Mouse (Mus musculus): ENCODE measurements at regions not wholly inside any gene's neighbourhood (a gene's known extent, or its start where the extent isn't known, plus 50 kb on each side); places are given as distances from the start of the nearest gene placed in this dataset.

- H3K9ac ChIP-seq, result no peak overlapping the region
- H3K36me3 ChIP-seq, result no peaks in the 10 kb centered on the region
- ATAC-seq (ENCODE audit: borderline replicate concordance, extremely low read depth, low FRiP score, low TSS enrichment), result no peak
- H3K4me3 ChIP-seq, result no peak overlapping the region
- WGBS, result 68% methylated on average over 3 of the region's 3 CpGs
- H3K9me3 ChIP-seq, result no peaks in the 10 kb centered on the region
- no peaks in the 10 kb centered on the region for H3K4me1 ChIP-seq
- no peak overlapping the region for H3K27ac ChIP-seq
- H3K4me2 ChIP-seq, result no peak overlapping the region
- H3K27me3 ChIP-seq, result no peaks in the 10 kb centered on the region
These were observed 2232.7 kb downstream of the 4930444P10Rik start for GRCm38 (mm10) chr1:13860469-13860868.

- H3K9me3 ChIP-seq, result no peaks in the 10 kb centered on the region
- no peaks in the 10 kb centered on the region for H3K4me1 ChIP-seq
- H3K4me2 ChIP-seq, result no peak overlapping the region
- WGBS, result 55% methylated on average over 3 of the region's 3 CpGs
- H3K4me3 ChIP-seq, result no peak overlapping the region
- no peaks in the 10 kb centered on the region for H3K27me3 ChIP-seq
- H3K9ac ChIP-seq, result no peak overlapping the region
- no peaks in the 10 kb centered on the region for H3K36me3 ChIP-seq
- no peak overlapping the region for H3K27ac ChIP-seq
- ATAC-seq (ENCODE audit: borderline replicate concordance, extremely low read depth, low FRiP score, low TSS enrichment), result no peak
These were observed 2233.4 kb downstream of the 4930444P10Rik start for GRCm38 (mm10) chr1:13859723-13860122.

GRCm38 (mm10) chr1:13858371-13859018 lies 2234.6 kb downstream of the 4930444P10Rik start:
- H3K4me3 ChIP-seq, result no peak overlapping the region
- no peak for ATAC-seq (ENCODE audit: borderline replicate concordance, extremely low read depth, low FRiP score, low TSS enrichment)
- 44% methylated on average over 6 of the region's 6 CpGs for WGBS
- no peak overlapping the region for H3K4me2 ChIP-seq
- no peak overlapping the region for H3K27ac ChIP-seq
- no peaks in the 10 kb centered on the region for H3K9me3 ChIP-seq
- H3K36me3 ChIP-seq, result no peaks in the 10 kb centered on the region
- H3K27me3 ChIP-seq, result no peaks in the 10 kb centered on the region
- H3K9ac ChIP-seq, result no peak overlapping the region
- no peaks in the 10 kb centered on the region for H3K4me1 ChIP-seq

GRCm38 (mm10) chr1:13856998-13857397 lies 2236.1 kb downstream of the 4930444P10Rik start:
- ATAC-seq (ENCODE audit: borderline replicate concordance, extremely low read depth, low FRiP score, low TSS enrichment), result no peak
- Histone ChIP-seq H3K4me2 (no peak overlapping the region), H3K9me3 (no peaks in the 10 kb centered on the region), H3K27me3 (no peaks in the 10 kb centered on the region), H3K4me1 (no peaks in the 10 kb centered on the region), H3K9ac (no peak overlapping the region), H3K36me3 (no peaks in the 10 kb centered on the region), H3K4me3 (no peak overlapping the region), H3K27ac (no peak overlapping the region)
- WGBS, result 73% methylated on average over 2 of the region's 2 CpGs

GRCm38 (mm10) chr1:13851144-13851543 lies 2242.0 kb downstream of the 4930444P10Rik start:
- no peak overlapping the region for H3K4me2 ChIP-seq
- no peaks in the 10 kb centered on the region for H3K36me3 ChIP-seq
- no peak for ATAC-seq (ENCODE audit: borderline replicate concordance, extremely low read depth, low FRiP score, low TSS enrichment)
- H3K9ac ChIP-seq, result no peak overlapping the region
- no peak overlapping the region for H3K27ac ChIP-seq
- no peaks in the 10 kb centered on the region for H3K4me1 ChIP-seq
- H3K27me3 ChIP-seq, result no peaks in the 10 kb centered on the region
- no peak overlapping the region for H3K4me3 ChIP-seq
- H3K9me3 ChIP-seq, result no peaks in the 10 kb centered on the region
- WGBS, result 80% methylated on average over 5 of the region's 5 CpGs

GRCm38 (mm10) chr1:13849071-13849470 lies 2244.1 kb downstream of the 4930444P10Rik start:
- ATAC-seq (ENCODE audit: borderline replicate concordance, extremely low read depth, low FRiP score, low TSS enrichment), result no peak

GRCm38 (mm10) chr1:13846336-13846865 lies 2246.7 kb downstream of the 4930444P10Rik start:
- Histone ChIP-seq H3K4me3 (no peak overlapping the region), H3K36me3 (no peaks in the 10 kb centered on the region), H3K27ac (no peak overlapping the region), H3K4me1 (no peaks in the 10 kb centered on the region), H3K27me3 (no peaks in the 10 kb centered on the region), H3K4me2 (no peak overlapping the region), H3K9me3 (no peaks in the 10 kb centered on the region), H3K9ac (no peak overlapping the region)
- 63% methylated on average over 15 of the region's 15 CpGs for WGBS
- no peak for ATAC-seq (ENCODE audit: borderline replicate concordance, extremely low read depth, low FRiP score, low TSS enrichment)

More at GRCm38 (mm10) chr1:13849071-13849470, 2244.1 kb downstream of the 4930444P10Rik start:
- no peaks in the 10 kb centered on the region for H3K9me3 ChIP-seq
- 78% methylated on average over 4 of the region's 4 CpGs for WGBS
- H3K4me1 ChIP-seq, result no peaks in the 10 kb centered on the region
- H3K4me2 ChIP-seq, result no peak overlapping the region
- H3K27me3 ChIP-seq, result no peaks in the 10 kb centered on the region
- H3K4me3 ChIP-seq, result no peak overlapping the region
- no peak overlapping the region for H3K9ac ChIP-seq
- H3K36me3 ChIP-seq, result no peaks in the 10 kb centered on the region
- H3K27ac ChIP-seq, result no peak overlapping the region

GRCm38 (mm10) chr1:13840309-13840622 lies 2252.9 kb downstream of the 4930444P10Rik start:
- Histone ChIP-seq H3K4me3 (no peak overlapping the region), H3K4me1 (no peaks in the 10 kb centered on the region), H3K9me3 (no peaks in the 10 kb centered on the region), H3K27me3 (no peaks in the 10 kb centered on the region), H3K9ac (no peak overlapping the region), H3K27ac (no peak overlapping the region), H3K36me3 (no peaks in the 10 kb centered on the region), H3K4me2 (no peak overlapping the region)
- 88% methylated on average over 1 of the region's 1 CpGs for WGBS
- ATAC-seq (ENCODE audit: borderline replicate concordance, extremely low read depth, low FRiP score, low TSS enrichment), result no peak

GRCm38 (mm10) chr1:13839619-13840308 lies 2253.4 kb downstream of the 4930444P10Rik start:
- Histone ChIP-seq H3K27me3 (no peaks in the 10 kb centered on the region), H3K9ac (no peak overlapping the region), H3K27ac (no peak overlapping the region), H3K36me3 (no peaks in the 10 kb centered on the region), H3K9me3 (no peaks in the 10 kb centered on the region), H3K4me3 (no peak overlapping the region), H3K4me1 (no peaks in the 10 kb centered on the region), H3K4me2 (no peak overlapping the region)
- 34% methylated on average over 11 of the region's 11 CpGs for WGBS
- ATAC-seq (ENCODE audit: borderline replicate concordance, extremely low read depth, low FRiP score, low TSS enrichment), result peak; percentile 42; the same call in 1 of the 2 replicates

- Histone ChIP-seq H3K4me1 (no peaks in the 10 kb centered on the region), H3K9me3 (no peaks in the 10 kb centered on the region), H3K9ac (no peak overlapping the region), H3K27me3 (no peaks in the 10 kb centered on the region), H3K4me2 (no peak overlapping the region), H3K27ac (no peak overlapping the region), H3K4me3 (no peak overlapping the region), H3K36me3 (no peaks in the 10 kb centered on the region)
- no peak for ATAC-seq (ENCODE audit: borderline replicate concordance, extremely low read depth, low FRiP score, low TSS enrichment)
- 67% methylated on average over 12 of the region's 12 CpGs for WGBS
These were observed 2258.0 kb downstream of the 4930444P10Rik start for GRCm38 (mm10) chr1:13834860-13835840.

GRCm38 (mm10) chr1:13807786-13808185 lies 2285.3 kb downstream of the 4930444P10Rik start:
- Histone ChIP-seq H3K36me3 (no peaks in the 10 kb centered on the region), H3K27me3 (no peaks in the 10 kb centered on the region), H3K4me3 (no peak overlapping the region), H3K4me1 (no peaks in the 10 kb centered on the region), H3K9me3 (no peaks in the 10 kb centered on the region), H3K9ac (no peak overlapping the region), H3K4me2 (no peak overlapping the region), H3K27ac (no peak overlapping the region)
- 50% methylated on average over 4 of the region's 4 CpGs for WGBS
- no peak for ATAC-seq (ENCODE audit: borderline replicate concordance, extremely low read depth, low FRiP score, low TSS enrichment)
